13 mouse cellular contexts compared by ENCODE assay signal in the genomic region with DNA sequence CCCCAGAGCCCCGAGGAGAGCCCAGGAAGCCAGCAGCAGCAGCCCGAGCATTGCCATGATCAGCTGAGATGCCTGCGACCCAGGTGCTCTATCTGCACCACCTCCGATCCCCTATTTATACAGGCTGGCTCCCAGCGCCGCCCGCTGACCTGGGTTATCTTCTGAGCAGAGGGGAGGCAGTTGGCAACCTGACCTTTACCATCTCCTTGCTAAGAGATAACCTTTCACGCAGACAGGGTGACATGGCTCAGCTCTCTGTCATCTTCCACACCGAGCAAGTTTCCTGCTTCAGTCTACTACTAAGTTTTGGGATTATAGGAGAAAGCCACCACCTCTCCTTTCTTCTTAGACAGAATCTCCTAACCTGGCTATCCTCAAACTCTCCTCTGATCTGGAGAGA. TPM values are rescaled to one million over a fixed set of nuclear protein-coding genes. Genes with fewer than 3 reads are reported as not detected.
A peak's percentile ranks its signal among the peaks of the same experiment; 100 is the strongest.
DNase-seq lines count a peak whose midpoint lies in the region; ATAC-seq and TF ChIP-seq lines count a peak whose summit lies in the region.
"Had no signal": no experiment of that assay in that cellular context is flagged by ENCODE, and none has a peak within 500 bp of the region (broad histone marks: within the 10 kb centered on the region; RNA-seq: fewer than 3 reads in every experiment).

Gene Rln3, minus strand, starts transcription at position 101 of the 400 bp plus-strand sequence.

- H3K36me3 ChIP-seq in hindbrain, embryonic 12.5 days = no peaks in the 10 kb centered on the region
- H3K36me3 ChIP-seq in hindbrain, postnatal 0 days (ENCODE audit: insufficient read depth, low read length) = no peaks in the 10 kb centered on the region
- H3K36me3 ChIP-seq in E14TG2a.4 (ENCODE audit: insufficient read depth, low read length) = no peaks in the 10 kb centered on the region
- no peaks in the 10 kb centered on the region for H3K36me3 ChIP-seq in limb, embryonic 12.5 days

- TF ChIP-seq CTCF in hindbrain, postnatal 0 days (IDR thresholded peaks at IDR 0.05; ENCODE audit: low read depth) = no peak
- no peak for TF ChIP-seq CTCF in E14TG2a.4 (conservative IDR thresholded peaks at IDR 0.05; ENCODE audit: low read length)

- 14% methylated on average over 9 of the region's 9 CpGs for WGBS in hindbrain, embryonic 12.5 days
- 18% methylated on average over 9 of the region's 9 CpGs for whole genome bisulfite sequencing in hindbrain, postnatal 0 days
- WGBS in limb, embryonic 12.5 days = 2% methylated on average over 9 of the region's 9 CpGs

- no peak within 1 kb of the TSS for H3K9ac ChIP-seq in hindbrain, embryonic 12.5 days
- H3K9ac ChIP-seq in hindbrain, postnatal 0 days (replicated peaks; ENCODE audit: low read length) = no peak within 1 kb of the TSS
- H3K9ac ChIP-seq in limb, embryonic 12.5 days (replicated peaks) = no peak within 1 kb of the TSS
- H3K9ac ChIP-seq: hindbrain, embryonic 14.5 days had no signal

- H3K27me3 ChIP-seq in hindbrain, embryonic 12.5 days = peaks cover 64% of the 10 kb centered on the region
- H3K27me3 ChIP-seq in hindbrain, postnatal 0 days (ENCODE audit: insufficient read depth, low read length) = peaks cover 30% of the 10 kb centered on the region
- peaks cover 58% of the 10 kb centered on the region for H3K27me3 ChIP-seq in E14TG2a.4 (ENCODE audit: insufficient read depth, low read length)
- peaks cover 74% of the 10 kb centered on the region for H3K27me3 ChIP-seq in limb, embryonic 12.5 days

- H3K4me1 ChIP-seq in hindbrain, embryonic 12.5 days = peaks cover 17% of the 10 kb centered on the region
- peaks cover 7% of the 10 kb centered on the region; the same call in 1 of the 2 replicates for H3K4me1 ChIP-seq in hindbrain, postnatal 0 days (ENCODE audit: insufficient read depth, low read length)
- H3K4me1 ChIP-seq in E14TG2a.4 (replicated peaks; ENCODE audit: low read depth, low read length) = peaks cover 52% of the 10 kb centered on the region
- peaks cover 22% of the 10 kb centered on the region for H3K4me1 ChIP-seq in limb, embryonic 12.5 days (replicated peaks)

- H3K4me2 ChIP-seq in hindbrain, embryonic 12.5 days (replicated peaks) = peak within 1 kb of the TSS; percentile 29; the same call in 1 of the 2 replicates
- no peak within 1 kb of the TSS for H3K4me2 ChIP-seq in hindbrain, postnatal 0 days (ENCODE audit: low read depth, low read length)
- no peak within 1 kb of the TSS for H3K4me2 ChIP-seq in limb, embryonic 12.5 days
- H3K4me2 ChIP-seq: hindbrain, embryonic 14.5 days had no signal

- H3K4me3 ChIP-seq in hindbrain, embryonic 12.5 days = no peak within 1 kb of the TSS
- no peak within 1 kb of the TSS for H3K4me3 ChIP-seq in hindbrain, postnatal 0 days (ENCODE audit: low read length)
- H3K4me3 ChIP-seq in E14TG2a.4 (replicated peaks; ENCODE audit: low read length) = peak within 1 kb of the TSS; percentile 73
- H3K4me3 ChIP-seq in limb, embryonic 12.5 days (replicated peaks) = peak within 1 kb of the TSS; percentile 12; the same call in 1 of the 2 replicates

- ATAC-seq in hindbrain, embryonic 12.5 days (ENCODE audit: low FRiP score) = no peak
- no peak for ATAC-seq in hindbrain, postnatal 0 days
- ATAC-seq in limb, embryonic 12.5 days (ENCODE audit: insufficient number of reproducible peaks, insufficient read depth, low FRiP score, low TSS enrichment, low read depth) = no peak

- no peak for DNase-seq in hindbrain, postnatal 0 days (ENCODE audit: low spot score)
- DNase-seq in CD4-positive, CD25-positive, alpha-beta regulatory T cell, adult 2 months (ENCODE audit: low read depth, low spot score) = peak; percentile 43
- no peak for DNase-seq in urinary bladder, postnatal 14 days (ENCODE audit: low spot score)
- no peak for DNase-seq in adrenal gland, adult 8-10 months
- DNase-seq: adrenal gland, adult 2 months; lung, adult 18-20 months; thymus, adult 2 months had no signal

- no peaks in the 10 kb centered on the region for H3K9me3 ChIP-seq in hindbrain, embryonic 12.5 days (replicated peaks)
- H3K9me3 ChIP-seq in hindbrain, postnatal 0 days (ENCODE audit: low read length) = no peaks in the 10 kb centered on the region
- no peaks in the 10 kb centered on the region for H3K9me3 ChIP-seq in E14TG2a.4 (ENCODE audit: low read length)
- no peaks in the 10 kb centered on the region for H3K9me3 ChIP-seq in limb, embryonic 12.5 days

- no peak within 1 kb of the TSS for H3K27ac ChIP-seq in hindbrain, embryonic 12.5 days
- no peak within 1 kb of the TSS for H3K27ac ChIP-seq in hindbrain, postnatal 0 days
- H3K27ac ChIP-seq in limb, embryonic 12.5 days = no peak within 1 kb of the TSS
- H3K27ac ChIP-seq: hindbrain, embryonic 14.5 days had no signal

RNA-seq across cellular contexts. Expression of gene Rln3, which starts in this region (rescaled TPM):
- polyA plus RNA-seq in hindbrain, embryonic 12.5 days (2016; fragmentation: Nextera tagmentation; extraction: Ambion mirVana) = not detected in 2 replicates
- total RNA-seq in hindbrain, postnatal 0 days (2014; rRNA removed) = 9.0 and 18.8 TPM in 2 replicates
- polyA plus RNA-seq in hindbrain, postnatal 0 days (2015; fragmentation: Nextera tagmentation; extraction: Ambion mirVana) = 6.1 and 6.6 TPM in 2 replicates
- polyA plus RNA-seq in limb, embryonic 12.5 days (2016; fragmentation: Nextera tagmentation; extraction: Ambion mirVana) = not detected in 2 replicates
- total RNA-seq in adrenal gland, adult 8-10 months (2022) = not detected
- total RNA-seq: adrenal gland, adult 2 months; layer of hippocampus, postnatal 14 days had no signal
- polyA plus RNA-seq: cortical plate, adult 2 months had no signal

Comparison
In these comparisons a context has a peak if more than half of its experiments do, and no peak if none do; other contexts are left out.
1. RNA of gene Rln3 (total RNA-seq): 9.0 to 18.8 TPM in hindbrain, postnatal 0 days; not detected in adrenal gland, adult 8-10 months; every median in the first group is over 10 times any median in the second.
2. H3K4me3 ChIP-seq: peak in E14TG2a.4 (single experiment) and limb, embryonic 12.5 days (single experiment); none in hindbrain, embryonic 12.5 days (single experiment) and hindbrain, postnatal 0 days (single experiment).